Mouse (Mus musculus) granulocyte monocyte progenitor cell, adult 5-6 weeks (primary cell): ENCODE data around the gene Pcsk2. TPM values are rescaled to one million over a fixed set of nuclear protein-coding genes. Genes with fewer than 3 reads are reported as not detected.

ENCODE experiments used
- ATAC-seq: replicated peaks from 2 replicates; pipeline ENCODE4 v1.8.0; 2016; ENCODE audit warnings: mild to moderate bottlenecking, moderate TSS enrichment, inconsistent platforms; ENCODE audit not compliant: poor library complexity, severe bottlenecking
- total RNA-seq, 2 experiments: library from RNA; stranded (forward) in 1 of 2; stranded (reverse) in 1 of 2; fragments of 200-712, 200-1000 nt in 1 of 2; fragments of >200 nt in 1 of 2; fragmentation: Nextera tagmentation in 1 of 2; gene quantifications; 2 replicates each; pipeline ENCODE4 v1.2.3; 2014 to 2017

The Pcsk2 gene
- total RNA-seq, 2 experiments from 2014 or later = not detected

DNA sequence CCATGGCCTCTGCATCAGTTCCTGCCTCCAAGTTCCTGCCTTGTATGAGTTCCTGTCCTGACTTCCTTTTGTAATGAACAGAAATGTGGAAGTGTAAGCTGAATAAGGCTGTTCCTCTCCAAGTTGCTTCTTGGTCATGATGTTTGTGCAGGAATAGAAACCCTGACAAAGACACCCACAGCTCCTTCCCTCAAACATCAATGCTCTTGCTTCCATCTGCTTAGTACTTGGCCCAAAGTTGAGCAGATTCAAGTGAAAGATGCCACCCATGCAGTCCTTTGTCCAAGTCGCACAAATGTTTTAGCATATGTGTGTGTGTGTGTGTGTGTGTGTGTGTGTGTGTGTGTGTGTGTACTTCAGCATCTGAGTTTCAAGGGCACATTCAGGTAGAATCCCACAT is 97.3 kb downstream of the Pcsk2 start:
- ATAC-seq = no peak

DNA sequence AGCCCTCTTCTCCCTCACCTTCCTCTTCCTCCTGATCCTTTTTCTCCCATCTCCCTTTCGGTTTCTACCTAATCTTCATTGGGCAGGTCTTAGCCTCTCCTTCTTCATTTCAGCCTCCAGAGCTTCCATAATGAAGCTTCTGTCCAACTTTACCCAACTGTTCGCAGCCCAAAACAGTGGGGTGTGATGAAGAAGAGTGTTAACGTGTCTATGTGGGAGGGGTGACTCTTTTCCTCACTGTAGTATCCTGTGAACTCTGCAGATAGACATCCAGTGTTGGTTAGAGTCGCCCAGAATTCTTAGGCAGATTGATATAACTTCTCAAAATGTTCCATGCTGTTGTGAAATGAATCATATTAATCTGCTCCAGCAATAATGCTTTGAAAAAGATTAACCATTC is 98.4 kb downstream of the Pcsk2 start:
- ATAC-seq = no peak

DNA sequence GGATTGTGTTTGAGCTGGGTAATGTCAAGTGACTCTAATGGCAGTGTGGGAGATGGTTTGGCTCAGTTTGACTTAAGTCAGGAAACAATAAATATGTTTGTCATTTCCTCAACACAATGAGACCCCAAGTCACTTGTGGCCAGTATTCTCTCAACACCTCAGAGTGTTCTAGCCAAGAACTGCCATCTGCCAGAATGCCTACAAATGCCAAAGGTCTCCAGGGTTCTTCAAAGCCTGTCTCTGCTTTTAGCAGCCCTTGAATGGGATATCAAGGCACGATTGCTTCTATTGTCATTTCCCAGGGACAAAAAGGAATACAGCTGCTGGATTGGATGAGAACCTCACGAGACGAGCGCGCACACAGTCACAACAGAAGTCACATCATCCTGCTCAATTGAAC is 100.0 kb downstream of the Pcsk2 start:
- no peak for ATAC-seq

DNA sequence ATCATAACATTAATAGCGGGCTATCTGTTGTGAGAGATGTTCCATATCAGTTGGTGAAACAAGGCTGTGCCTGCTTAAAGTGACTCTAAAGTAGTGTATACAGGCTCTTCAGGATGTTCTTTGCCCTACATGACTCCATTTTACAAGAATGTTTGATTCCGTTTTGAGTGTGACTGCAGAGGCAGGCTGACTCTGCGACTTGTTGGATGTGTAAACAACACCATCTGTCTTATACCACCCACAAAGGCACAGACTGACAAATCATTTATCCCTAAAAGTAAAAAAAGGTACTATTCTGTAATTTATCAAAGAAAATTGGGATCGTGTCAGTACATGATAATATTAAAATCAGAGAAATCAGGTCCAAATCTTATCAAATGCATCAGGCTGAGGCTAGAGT is 108.7 kb downstream of the Pcsk2 start:
- ATAC-seq = no peak

DNA sequence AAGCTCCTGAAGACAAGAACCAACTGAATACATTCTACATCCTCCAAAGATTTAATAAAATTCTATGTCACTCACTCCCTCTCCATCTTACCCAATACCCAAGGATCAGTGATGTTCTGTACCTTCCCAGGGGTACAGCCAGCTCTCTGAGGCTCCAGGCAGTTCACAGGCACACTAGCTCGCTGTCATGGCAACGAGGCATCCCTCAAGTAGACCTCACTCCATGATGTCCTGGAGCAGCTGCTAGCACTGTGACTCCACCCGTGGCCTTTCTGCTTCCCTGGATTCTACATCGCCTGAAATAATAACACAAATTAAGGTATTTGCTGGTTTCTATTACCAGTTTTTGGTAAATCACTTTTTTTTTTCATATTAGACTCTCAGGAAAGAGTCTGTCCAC is 111.0 kb downstream of the Pcsk2 start:
- no peak for ATAC-seq

DNA sequence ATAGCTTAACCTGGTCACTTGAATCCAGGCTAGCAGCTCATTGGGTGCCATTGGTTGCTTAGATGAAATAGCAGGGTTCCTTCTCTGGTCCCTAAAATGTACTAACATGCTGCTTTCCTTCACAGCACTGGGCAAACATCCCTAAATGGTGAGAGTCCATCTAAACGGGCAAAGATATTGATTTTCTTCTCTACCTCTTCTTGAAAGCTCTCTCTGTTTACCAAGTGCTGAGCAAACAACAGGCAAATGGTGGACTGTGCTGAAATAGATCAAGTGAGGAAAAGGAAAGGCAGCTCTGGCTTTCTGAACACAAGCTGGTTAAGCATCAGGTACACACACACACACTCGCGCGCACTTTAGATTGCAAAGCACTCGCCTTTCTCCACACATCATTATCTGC is 120.8 kb downstream of the Pcsk2 start:
- ATAC-seq = no peak

DNA sequence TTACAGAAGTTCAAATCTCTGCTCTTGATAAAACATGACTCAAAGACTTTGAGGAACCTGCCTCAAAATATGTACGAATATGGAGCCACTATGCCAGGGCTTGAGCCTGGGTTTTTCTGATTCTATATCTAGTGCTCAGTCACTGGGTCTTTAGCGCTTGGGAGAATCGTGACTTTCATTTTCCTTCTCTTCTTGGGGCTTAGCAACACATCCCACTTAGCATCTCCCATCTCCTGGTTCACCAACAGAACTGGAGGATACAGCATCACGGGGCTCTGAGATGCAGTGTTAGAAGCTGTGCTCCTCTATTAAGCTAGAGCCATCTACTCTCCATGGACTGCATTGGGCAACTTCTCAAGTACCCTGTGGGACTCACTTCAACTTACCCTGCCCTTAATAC is 131.9 kb downstream of the Pcsk2 start:
- no peak for ATAC-seq

DNA sequence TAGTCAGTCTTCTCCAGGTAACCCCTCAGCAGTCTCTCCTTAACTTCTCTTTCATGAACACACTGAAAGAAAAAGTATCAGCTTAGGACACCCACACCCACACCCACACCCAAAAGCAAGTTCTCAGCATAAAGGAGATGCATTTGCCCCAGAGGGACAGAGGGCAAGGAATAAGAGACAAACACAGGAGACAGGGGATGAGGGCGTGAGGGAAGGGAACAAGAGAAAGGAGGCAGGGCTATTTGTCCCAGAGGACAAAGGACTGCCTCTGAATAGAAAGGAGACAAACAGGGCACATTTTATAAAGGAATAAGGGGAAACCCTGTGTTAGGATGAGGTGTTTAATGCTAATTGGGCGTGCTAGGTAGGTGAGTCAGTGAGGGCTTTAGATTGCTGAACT is 133.6 kb downstream of the Pcsk2 start:
- ATAC-seq = no peak

DNA sequence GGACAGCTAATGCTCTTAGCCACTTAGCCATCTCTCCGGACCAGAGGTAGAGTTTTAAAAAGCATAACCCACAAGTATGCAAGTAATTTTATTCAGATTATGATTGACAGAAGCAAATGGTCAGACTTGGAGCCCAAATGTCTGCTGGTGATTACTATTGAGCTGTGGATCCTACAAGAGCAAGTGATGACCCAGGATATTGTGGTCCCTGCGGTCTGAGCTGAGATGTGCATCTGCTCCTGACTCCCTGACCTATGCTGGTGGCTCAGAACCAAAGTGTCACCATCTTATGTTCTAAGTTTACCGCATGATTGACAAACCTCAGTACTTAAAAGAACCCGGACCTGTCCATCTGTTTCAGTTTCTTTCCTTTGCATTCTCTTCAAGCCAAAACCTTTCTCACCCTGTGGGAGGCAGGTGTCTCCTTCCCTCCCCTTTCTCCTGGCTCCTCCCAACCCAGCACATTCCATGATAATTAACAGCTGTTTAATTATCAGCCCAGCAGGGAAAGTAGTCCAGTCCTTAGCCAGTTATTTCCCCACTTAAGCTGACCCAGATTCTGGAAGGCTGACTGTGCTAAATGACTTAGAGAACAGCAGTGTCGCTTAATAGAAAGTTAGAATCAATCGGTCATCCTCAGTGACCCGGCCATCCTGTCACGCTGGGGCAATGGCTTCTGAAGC is 136.1 kb downstream of the Pcsk2 start:
- ATAC-seq = no peak

DNA sequence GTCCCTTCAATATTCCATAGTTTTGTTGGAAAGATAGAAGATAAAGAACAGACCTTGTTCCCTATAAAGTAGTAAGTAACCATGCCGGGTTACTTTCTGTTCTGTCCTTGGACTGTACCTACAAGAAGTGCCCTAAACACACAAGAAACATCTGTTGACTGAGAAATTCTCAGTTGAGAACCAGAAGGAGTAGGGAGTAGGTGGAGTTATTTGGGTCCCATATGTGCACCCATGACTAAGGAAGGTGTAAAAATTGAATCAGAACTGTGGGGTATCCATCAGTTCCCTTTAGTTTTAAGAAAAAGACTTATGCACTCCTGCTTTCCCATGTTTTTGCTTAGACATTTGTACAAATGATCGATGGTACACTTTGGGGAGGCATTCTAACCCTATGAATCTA is 137.6 kb downstream of the Pcsk2 start:
- ATAC-seq = no peak

DNA sequence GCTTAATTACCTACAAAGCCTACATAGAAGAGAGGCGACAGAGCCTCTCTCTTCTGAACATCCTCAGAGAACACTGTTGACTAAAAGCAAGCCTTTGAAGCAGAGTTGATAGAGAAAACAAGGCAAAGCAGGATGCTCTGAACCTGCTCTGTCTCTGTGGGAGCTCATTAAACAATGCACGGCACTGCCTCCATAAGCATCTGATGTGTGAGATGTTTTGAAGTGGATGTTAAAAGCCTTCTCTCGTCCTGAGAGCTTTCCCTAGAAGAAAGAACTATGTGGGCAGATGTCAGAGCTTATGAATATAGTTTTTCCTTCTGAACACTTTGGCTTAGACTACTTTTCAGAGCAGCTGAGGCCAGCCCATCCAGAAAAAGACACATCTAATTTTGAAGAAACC is 145.3 kb downstream of the Pcsk2 start:
- ATAC-seq = no peak

DNA sequence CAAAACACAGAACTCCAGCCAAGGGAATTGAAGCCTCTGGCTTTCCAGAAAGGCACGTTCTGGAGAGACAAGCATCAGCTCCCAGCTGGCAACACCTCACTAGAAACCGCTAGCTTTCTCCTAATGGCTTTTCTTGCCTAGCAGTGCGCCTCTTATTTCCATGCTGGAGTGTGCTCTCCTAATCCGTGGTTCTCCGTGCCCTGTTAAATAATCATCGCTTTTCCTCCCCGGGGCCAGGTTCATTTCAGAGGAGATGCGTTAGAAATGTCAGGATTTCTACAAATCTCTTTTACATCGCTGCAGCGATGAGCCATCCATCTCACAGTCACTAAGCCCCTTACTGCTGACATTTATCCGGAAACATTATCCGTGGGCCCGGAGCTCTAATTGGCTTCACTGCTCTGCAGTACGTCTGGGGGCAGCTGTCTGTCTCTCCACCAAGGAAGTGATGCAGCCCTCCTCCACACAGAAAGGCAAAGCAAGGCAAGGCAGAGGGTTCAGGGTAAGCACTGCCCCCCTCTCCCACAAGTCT is 150.1 kb downstream of the Pcsk2 start:
- ATAC-seq = no peak

DNA sequence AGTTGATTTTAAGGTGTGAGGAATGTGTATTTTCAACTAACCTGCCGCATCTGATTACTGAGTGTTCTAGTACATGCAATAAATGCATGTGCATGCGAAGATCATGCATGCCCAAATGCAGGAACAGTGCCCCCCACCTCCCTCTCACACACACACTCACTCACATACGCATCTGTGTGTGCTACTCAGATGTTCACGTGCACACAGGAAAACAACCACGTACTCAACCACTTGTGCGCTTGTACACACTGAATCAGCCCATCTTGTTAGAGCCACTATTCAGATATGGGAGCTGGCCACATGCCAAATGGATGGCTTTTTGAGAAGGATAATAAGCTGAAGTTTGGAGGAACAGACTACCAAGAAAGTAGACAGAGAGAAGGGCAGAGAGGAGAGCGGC is 150.7 kb downstream of the Pcsk2 start:
- ATAC-seq = no peak

DNA sequence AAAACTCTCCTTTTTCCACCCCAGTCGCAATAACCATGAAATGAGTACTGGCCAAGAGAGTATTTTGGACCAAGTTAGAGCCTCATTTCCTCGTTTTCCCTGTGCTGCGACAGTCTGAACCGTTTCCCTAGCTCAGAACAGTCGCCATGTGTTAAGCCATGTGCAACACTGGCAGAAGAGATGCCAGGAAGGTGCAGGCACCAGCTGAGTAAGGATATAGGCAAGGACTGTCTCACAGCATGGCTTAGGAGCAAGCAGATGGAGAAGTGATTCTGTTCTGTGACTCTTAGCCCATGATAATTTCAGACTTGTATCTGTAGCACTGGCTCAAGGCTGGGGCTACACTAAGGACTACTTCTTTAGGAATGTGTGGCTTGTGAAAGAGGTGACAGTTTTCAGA is 155.2 kb downstream of the Pcsk2 start:
- no peak for ATAC-seq

DNA sequence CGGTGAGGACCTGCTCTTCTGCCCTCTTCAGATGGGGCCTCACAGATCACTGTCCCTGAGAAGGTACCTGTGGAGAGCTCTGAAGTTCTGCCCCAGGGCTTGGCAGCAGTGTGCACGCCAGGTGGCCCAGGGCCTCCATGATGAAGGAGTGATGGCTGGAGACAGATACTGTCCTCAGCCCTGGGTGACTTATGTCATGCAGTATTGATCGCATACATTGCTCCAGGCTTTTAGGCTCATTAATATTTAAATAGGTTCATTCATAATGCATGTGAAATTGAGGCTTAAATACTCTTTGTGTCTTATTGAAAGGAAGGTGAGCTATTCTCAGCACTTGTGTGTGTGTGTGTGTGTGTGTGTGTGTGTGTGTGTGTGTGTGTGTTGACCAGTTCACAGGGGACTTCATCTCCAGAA is 157.0 kb downstream of the Pcsk2 start:
- ATAC-seq = no peak

DNA sequence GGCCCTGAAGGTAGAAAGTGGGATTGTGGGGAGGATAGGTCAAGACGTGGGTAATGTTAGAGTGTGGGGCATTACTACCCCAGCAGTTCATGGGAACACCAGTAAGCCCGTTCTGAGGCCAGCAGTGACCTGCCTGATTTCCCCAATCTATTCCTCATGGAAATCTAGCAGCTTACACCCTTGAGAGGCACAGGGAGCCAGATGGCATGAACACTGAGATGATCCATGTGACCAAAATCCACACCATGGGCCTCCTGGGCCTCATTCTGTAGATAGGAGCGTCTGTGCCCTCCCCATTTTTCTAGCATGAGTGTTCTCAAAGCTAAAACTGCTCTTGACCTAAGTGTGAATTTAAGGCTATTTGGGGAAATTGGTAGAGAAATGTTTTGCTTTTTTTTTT is 162.2 kb downstream of the Pcsk2 start:
- no peak for ATAC-seq

DNA sequence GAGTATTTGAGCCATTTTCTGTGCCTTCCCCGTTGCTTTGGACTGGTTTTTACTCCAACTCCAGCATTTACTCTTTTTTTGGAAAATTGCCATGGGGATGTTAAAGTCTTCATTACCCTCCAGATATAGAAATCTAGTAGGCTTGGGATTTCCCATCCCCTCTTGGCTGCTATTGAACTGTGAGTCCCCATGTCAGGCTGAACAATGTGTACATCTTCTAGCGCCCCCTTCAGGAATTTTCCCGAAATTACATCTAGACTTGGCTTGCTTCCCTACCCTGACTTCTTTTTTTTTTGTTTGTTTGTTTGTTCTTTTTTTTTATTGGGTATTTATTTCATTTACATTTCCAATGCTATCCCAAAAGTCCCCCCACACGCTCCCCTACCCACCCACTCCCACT is 163.3 kb downstream of the Pcsk2 start:
- ATAC-seq = no peak

DNA sequence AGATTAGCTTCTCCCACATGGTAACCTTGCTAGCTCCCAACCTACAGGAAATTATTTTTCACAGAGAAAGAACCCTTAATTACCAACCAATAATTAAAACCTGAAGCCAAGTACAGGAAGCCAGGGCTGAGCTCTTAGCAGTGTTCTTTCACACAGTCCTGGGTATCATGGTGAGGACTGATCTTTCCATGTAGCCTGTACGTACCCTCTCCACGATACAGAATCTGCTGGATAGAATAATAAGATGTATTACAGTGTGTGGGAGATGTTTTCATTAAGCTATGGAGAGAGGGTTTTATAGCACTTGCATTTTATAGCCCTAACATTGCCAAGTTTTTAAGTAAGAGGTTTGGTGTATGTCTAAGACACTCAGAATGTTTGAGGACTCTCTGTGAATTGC is 164.0 kb downstream of the Pcsk2 start:
- no peak for ATAC-seq

DNA sequence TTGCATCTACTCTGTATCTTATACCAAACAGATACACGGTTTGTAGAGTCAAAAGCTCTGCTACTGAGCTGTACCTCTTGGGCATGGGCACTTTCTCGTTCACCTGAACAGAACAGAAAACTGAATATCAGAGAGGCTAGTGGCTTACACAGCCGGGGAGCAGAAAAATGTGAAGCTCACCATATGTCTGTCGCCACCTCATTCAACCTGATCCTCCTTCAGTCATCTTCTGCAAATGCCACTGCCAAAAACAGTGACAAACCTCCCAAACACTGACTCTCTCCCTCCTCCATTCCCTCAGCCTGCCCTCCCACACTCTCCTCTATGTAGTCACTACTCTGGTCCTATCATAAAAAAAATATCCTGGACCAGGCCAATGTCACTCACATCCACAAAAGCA is 165.9 kb downstream of the Pcsk2 start:
- ATAC-seq = no peak

DNA sequence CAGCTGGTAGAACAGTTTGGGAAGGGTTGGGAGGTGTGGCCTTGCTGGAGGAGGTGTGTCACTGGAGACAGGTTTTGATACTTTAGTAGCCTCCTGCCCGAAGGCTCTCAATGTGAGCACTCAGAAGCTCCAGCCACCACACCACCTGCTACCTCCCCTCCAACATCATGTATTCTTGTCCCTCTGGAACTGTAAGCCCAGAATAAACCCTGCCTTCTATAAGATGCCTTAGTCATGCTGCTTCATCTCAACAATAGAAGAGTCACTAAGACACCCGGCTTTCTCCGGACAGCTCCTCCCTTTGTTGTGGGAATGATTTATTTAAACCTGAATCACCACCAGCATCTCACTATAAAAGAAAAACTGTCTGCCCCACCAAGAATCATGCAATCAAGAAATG is 166.9 kb downstream of the Pcsk2 start:
- no peak for ATAC-seq

DNA sequence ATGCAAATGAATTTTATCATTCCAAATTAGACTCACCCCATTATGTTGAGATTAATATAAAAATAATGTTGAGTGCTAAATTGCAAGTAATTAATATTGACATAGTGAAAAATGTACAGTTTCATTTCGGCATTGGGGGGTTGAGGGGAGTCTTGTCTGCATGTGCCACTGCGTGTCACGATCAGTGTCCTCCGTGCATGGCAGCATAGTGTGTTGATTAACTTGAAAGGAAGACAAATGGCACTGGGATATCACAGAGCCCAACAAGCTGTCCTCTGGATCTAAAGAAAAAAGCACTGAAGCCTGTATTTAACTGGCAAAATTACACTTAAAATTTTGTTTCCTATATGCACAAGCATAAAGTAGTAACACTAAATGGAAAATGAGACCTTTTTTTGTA is 167.9 kb downstream of the Pcsk2 start:
- no peak for ATAC-seq

DNA sequence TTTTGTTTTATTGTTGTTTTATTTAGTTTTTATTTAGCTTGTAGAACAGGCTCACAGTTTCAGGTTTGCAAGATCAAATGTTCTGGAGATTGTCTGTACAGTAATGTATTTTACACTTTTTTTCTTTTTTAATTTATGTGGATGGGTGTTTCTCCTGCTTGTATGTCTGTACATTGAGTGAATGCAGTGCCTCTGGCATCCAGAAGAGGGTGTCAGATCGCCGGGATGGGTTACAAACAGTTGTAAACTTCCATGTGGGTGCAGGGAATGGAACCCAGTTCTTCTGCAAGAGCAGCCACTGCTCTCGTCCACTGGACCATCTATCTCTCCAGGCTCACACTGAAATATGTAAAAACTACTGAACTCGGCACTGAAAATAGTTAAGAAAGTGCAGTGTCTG is 169.2 kb downstream of the Pcsk2 start:
- no peak for ATAC-seq

DNA sequence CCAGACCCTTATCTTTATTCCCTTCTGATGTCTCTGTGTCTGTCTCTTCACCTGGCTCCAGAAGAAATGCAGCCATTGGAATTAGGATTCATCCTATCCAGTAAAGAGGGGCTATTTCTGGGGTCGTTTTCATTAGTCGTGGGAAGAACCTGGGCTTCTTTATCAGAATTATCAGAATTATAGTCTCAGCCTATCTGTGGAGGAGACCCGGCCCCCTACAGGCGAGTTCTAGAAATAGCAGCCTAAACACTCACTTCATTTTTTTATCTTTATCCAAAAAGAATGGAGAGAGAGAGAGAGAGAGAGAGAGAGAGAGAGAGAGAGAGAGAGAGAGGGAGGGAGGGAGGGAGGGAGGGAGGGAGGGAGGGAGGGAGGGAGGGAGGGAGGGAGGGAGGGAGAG is 177.3 kb downstream of the Pcsk2 start:
- ATAC-seq = no peak
